Mouse (Mus musculus) stomach, embryonic 16.5 days (tissue): ENCODE measurements around the gene Vcam1. TPM values are rescaled to one million over a fixed set of nuclear protein-coding genes. Genes with fewer than 3 reads are reported as not detected.

Experiments used
- ATAC-seq: fragments of 200-750 bp; cut with Nextera tagmentation; 2 replicates; pipeline ENCODE4 v1.8.0; 2017; ENCODE audit warnings: moderate number of reproducible peaks, moderate TSS enrichment; ENCODE audit not compliant: insufficient read depth, low FRiP score
- H3K27ac ChIP-seq: fragments of 300-500 bp; sonication (generic); 2 replicates; pipeline ENCODE4 v1.5.1; 2014; ENCODE audit warnings: low read length
- H3K27me3 ChIP-seq: fragments of 300-500 bp; sonication (generic); 2 replicates; pipeline ENCODE4 v1.6.1; 2014; ENCODE audit warnings: low read length, control low read depth, mixed read lengths; ENCODE audit not compliant: control insufficient read depth, insufficient read depth
- H3K36me3 ChIP-seq: fragments of 300-500 bp; sonication (generic); 2 replicates; pipeline ENCODE4 v1.6.1; 2014; ENCODE audit warnings: low read length; ENCODE audit not compliant: control insufficient read depth, insufficient read depth
- H3K4me1 ChIP-seq: fragments of 300-500 bp; sonication (generic); 2 replicates; pipeline ENCODE4 v1.6.1; 2014; ENCODE audit warnings: low read length, control low read depth, mixed read lengths; ENCODE audit not compliant: control insufficient read depth, insufficient read depth
- H3K4me2 ChIP-seq: fragments of 300-500 bp; sonication (generic); 2 replicates; pipeline ENCODE4 v1.6.1; 2014; ENCODE audit warnings: low read depth, low read length, mixed read lengths
- H3K4me3 ChIP-seq: fragments of 300-500 bp; sonication (generic); replicated peaks from 2 replicates; pipeline ENCODE4 v1.5.1; 2014; ENCODE audit warnings: mild to moderate bottlenecking, low read length
- H3K9ac ChIP-seq: fragments of 300-500 bp; sonication (generic); 2 replicates; pipeline ENCODE4 v1.6.1; 2014; ENCODE audit warnings: low read length
- H3K9me3 ChIP-seq: fragments of 300-500 bp; sonication (generic); replicated peaks from 2 replicates; pipeline ENCODE4 v1.6.1; 2016; ENCODE audit warnings: low read length, control low read depth; ENCODE audit not compliant: control insufficient read depth
- WGBS: fragments of 180-500 bp; shearing (Covaris S2); extraction: QIAGEN DNeasy Blood & Tissue Kit; methylation state at CpG from one replicate; pipeline ENCODE4 v1.1.7; 2014; 5-methylcytosine and 5-hydroxymethylcytosine counted together
- polyA plus RNA-seq: library from polyadenylated mRNA; unstranded; fragments of >200 nt; fragmentation: Nextera tagmentation; extraction: Ambion mirVana; gene quantifications from 2 replicates; pipeline ENCODE4 v1.2.1, GENCODE M21; 2015

The Vcam1 gene
- polyA plus RNA-seq, 1 experiment from 2014 or later: 65.7 TPM

DNA sequence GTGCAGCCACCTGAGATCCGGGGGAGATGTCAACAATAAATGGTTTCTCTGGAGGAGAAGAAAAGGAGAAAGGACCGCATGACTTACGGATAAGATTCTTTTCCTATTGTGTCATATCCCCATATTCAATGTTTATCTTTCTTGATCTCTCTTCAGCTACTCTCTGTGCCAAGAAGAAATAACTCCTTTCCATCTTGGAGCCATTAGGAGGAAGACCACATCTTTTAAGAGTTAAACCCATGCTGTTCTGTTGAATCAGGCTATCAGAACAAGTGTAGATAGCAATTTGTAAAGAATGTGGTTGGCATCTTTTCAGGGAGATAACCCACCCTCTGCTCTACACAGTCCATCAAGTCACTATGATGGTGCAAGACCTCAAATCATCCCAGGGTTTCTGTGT lies 8.5 kb downstream of the Vcam1 start:
- 56% methylated on average over 3 of the region's 3 CpGs for WGBS
- 0 out of 2 replicates have a peak, but pooled peaks cover 5% of the 10 kb centered on the region for H3K36me3 ChIP-seq
- no peaks in the 10 kb centered on the region for H3K9me3 ChIP-seq
- H3K4me3 ChIP-seq: no peak overlapping the region
- H3K4me1 ChIP-seq: peaks cover 4% of the 10 kb centered on the region; the same call in 1 of the 2 replicates
- H3K27ac ChIP-seq: no peak overlapping the region
- no peak overlapping the region for H3K4me2 ChIP-seq
- H3K9ac ChIP-seq: no peak overlapping the region
- H3K27me3 ChIP-seq: no peaks in the 10 kb centered on the region
- ATAC-seq: no peak

GRCm38 (mm10) chr3:116120391-116120790 lies 9.1 kb downstream of the Vcam1 start:
- Histone ChIP-seq H3K36me3 (0 out of 2 replicates have a peak, but pooled peaks cover 5% of the 10 kb centered on the region), H3K9ac (no peak overlapping the region), H3K27me3 (no peaks in the 10 kb centered on the region), H3K4me2 (no peak overlapping the region), H3K9me3 (no peaks in the 10 kb centered on the region), H3K27ac (no peak overlapping the region), H3K4me1 (peaks cover 2% of the 10 kb centered on the region; the same call in 1 of the 2 replicates), H3K4me3 (no peak overlapping the region)
- WGBS: 82% methylated on average over 6 of the region's 6 CpGs
- no peak for ATAC-seq

DNA sequence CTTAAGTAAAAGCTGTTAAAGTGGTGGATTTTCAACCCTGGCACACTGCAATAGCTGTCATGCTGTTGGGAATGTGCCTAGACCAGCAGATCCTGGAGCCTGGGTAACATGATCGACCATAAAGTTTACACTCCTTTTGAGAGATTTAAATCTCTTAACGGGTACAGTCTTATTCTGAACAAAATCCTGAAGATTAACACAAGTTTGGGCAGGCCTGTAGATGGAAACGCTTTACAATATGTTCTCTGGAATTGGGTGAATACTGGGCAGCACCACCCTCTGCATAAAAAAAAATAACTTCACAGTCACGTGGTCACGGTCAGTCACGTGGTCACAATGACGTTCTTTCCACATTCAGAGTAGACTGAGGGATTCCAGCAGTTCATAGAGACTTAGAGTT lies 10.3 kb downstream of the Vcam1 start:
- Histone ChIP-seq H3K4me2 (no peak overlapping the region), H3K36me3 (0 out of 2 replicates have a peak, but pooled peaks cover 2% of the 10 kb centered on the region), H3K27ac (no peak overlapping the region), H3K27me3 (no peaks in the 10 kb centered on the region), H3K4me3 (no peak overlapping the region), H3K9me3 (no peaks in the 10 kb centered on the region), H3K4me1 (peaks cover 8% of the 10 kb centered on the region), H3K9ac (no peak overlapping the region)
- 63% methylated on average over 7 of the region's 7 CpGs for WGBS
- ATAC-seq: peak; percentile 45; the same call in 1 of the 2 replicates

DNA sequence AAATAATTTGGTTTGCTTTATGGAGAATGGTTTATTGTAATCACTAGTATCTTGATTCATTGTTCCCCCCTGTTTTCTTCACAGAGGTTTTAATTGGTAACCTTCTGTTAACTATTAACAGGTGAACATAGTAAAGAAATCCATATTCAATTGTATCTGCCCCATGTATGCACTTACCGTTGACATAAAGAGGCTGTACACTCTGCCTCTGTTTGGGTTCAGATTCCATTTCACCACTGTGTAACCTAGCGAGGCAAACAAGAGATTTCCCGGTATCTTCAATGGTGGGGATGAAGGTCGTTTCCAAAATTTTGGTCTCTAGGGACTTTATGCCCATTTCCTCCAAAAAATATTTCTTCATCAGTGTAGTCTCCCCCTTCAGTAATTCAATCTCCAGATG lies 12.4 kb downstream of the Vcam1 start:
- no peaks in the 10 kb centered on the region for H3K9me3 ChIP-seq
- peak; percentile 54; the same call in 1 of the 2 replicates for ATAC-seq
- WGBS: 61% methylated on average over 4 of the region's 4 CpGs
- no peaks in the 10 kb centered on the region for H3K27me3 ChIP-seq
- H3K4me3 ChIP-seq: no peak overlapping the region
- H3K9ac ChIP-seq: no peak overlapping the region
- peaks cover 14% of the 10 kb centered on the region for H3K4me1 ChIP-seq
- H3K36me3 ChIP-seq: no peaks in the 10 kb centered on the region
- H3K4me2 ChIP-seq: no peak overlapping the region
- no peak overlapping the region for H3K27ac ChIP-seq

- Histone ChIP-seq H3K4me1 (peaks cover 12% of the 10 kb centered on the region; the same call in 1 of the 2 replicates), H3K9me3 (no peaks in the 10 kb centered on the region), H3K9ac (no peak overlapping the region), H3K27me3 (no peaks in the 10 kb centered on the region), H3K4me3 (no peak overlapping the region), H3K27ac (peak overlapping the region; percentile 72), H3K36me3 (no peaks in the 10 kb centered on the region), H3K4me2 (peak overlapping the region; percentile 29; the same call in 1 of the 2 replicates)
- 47% methylated on average over 12 of the region's 12 CpGs for WGBS
- peak; percentile 80 for ATAC-seq
These were observed 15.0 kb downstream of the Vcam1 start for GRCm38 (mm10) chr3:116114249-116115188.

DNA sequence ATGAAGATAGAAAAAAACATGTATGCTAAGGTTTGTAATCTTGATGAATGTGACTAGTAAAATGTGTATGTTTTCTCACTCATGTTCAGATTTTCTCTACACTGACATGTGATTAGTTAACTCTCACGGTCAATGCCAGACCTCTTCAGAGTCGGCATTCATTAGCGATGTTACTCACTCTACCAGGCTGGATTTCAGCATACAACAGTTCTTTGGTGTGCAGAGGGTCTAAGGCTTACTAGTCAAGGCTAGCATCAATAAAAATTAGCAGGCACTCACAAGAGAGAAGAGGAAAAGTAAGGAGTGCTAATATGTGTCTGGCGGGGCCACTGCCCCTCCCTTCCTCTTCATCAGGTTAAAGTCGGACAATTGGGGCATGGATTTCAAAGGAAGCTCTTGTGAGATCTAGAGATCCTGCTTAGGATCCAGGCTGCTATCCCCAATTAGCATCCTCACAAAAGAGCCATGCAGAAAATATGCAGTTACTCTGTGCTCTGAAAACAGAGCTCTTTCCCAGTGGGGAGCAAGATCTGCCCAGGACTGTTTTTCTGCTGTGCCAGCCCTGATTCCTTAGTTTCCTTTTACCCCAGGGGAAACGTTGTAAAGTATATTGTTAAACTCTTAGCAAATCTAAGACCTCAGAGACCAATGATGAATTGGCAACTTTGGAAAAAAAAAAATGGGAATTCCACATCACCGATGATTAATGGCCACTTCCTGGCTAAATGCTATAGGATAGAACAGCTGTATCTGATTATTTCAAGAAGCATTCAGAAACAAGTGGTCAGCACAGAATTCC lies 15.8 kb downstream of the Vcam1 start:
- H3K9ac ChIP-seq: 0 out of 2 replicates have a peak overlapping the region, but pooled peaks have one; percentile 5
- ATAC-seq: no peak
- no peaks in the 10 kb centered on the region for H3K9me3 ChIP-seq
- H3K4me2 ChIP-seq: peak overlapping the region; percentile 4; the same call in 1 of the 2 replicates
- H3K27me3 ChIP-seq: no peaks in the 10 kb centered on the region
- WGBS: 32% methylated on average over 7 of the region's 7 CpGs
- H3K27ac ChIP-seq: peak overlapping the region; percentile 57
- no peaks in the 10 kb centered on the region for H3K36me3 ChIP-seq
- no peak overlapping the region for H3K4me3 ChIP-seq
- peaks cover 12% of the 10 kb centered on the region; the same call in 1 of the 2 replicates for H3K4me1 ChIP-seq

- H3K9me3 ChIP-seq: no peaks in the 10 kb centered on the region
- ATAC-seq: no peak
- WGBS: 84% methylated on average over 5 of the region's 5 CpGs
These were observed 16.6 kb downstream of the Vcam1 start for GRCm38 (mm10) chr3:116112816-116113405.

DNA sequence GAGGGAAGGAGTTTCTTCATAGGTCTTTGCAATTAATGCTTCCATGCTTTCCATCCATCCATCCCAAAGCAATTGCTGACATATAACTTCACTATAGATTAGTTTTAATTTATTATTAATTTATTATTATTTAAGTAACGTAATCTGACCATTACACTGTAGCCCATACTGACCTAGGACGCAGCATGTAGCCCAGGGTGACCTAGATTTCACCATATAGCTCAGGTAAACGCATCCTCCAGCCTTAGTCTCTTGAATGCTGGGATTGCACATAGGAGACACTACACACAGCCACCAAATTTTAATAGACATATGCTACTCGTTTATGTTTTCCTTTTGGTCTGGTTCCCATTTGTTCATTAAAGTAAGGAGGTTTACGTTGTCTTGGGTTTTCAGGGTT lies 23.8 kb downstream of the Vcam1 start:
- Histone ChIP-seq H3K9ac (no peak overlapping the region), H3K4me2 (peak overlapping the region; percentile 50), H3K27me3 (no peaks in the 10 kb centered on the region), H3K4me3 (no peak overlapping the region), H3K9me3 (no peaks in the 10 kb centered on the region), H3K27ac (no peak overlapping the region), H3K4me1 (no peaks in the 10 kb centered on the region; the same call in 1 of the 2 replicates), H3K36me3 (no peaks in the 10 kb centered on the region)
- WGBS: 86% methylated on average over 5 of the region's 5 CpGs
- no peak for ATAC-seq

More at GRCm38 (mm10) chr3:116112816-116113405, 16.6 kb downstream of the Vcam1 start:
- peaks cover 12% of the 10 kb centered on the region; the same call in 1 of the 2 replicates for H3K4me1 ChIP-seq
- no peak overlapping the region for H3K27ac ChIP-seq
- H3K4me3 ChIP-seq: no peak overlapping the region
- H3K4me2 ChIP-seq: no peak overlapping the region
- no peaks in the 10 kb centered on the region for H3K27me3 ChIP-seq
- no peak overlapping the region for H3K9ac ChIP-seq
- H3K36me3 ChIP-seq: no peaks in the 10 kb centered on the region
